Mouse (Mus musculus) ES-E14 (cell line): ENCODE data around the gene Prkab1.

Experiments
- CHD2 ChIP-seq: IDR thresholded peaks from 2 replicates; pipeline ENCODE4 v1.6.1; 2014; ENCODE audit warnings: mild to moderate bottlenecking, low read depth, low read length, inconsistent platforms
- HCFC1 ChIP-seq: IDR thresholded peaks from 2 replicates; pipeline ENCODE4 v1.6.1; 2012; ENCODE audit warnings: low read length, inconsistent platforms, borderline replicate concordance; ENCODE audit not compliant: insufficient read depth
- MAFK ChIP-seq: IDR thresholded peaks from 2 replicates; pipeline ENCODE4 v1.6.1; 2014; ENCODE audit warnings: mild to moderate bottlenecking, low read depth, low read length, inconsistent platforms; ENCODE audit not compliant: insufficient read depth
- ZC3H11A ChIP-seq: IDR thresholded peaks from 2 replicates; pipeline ENCODE4 v1.6.1; 2012; ENCODE audit warnings: low read depth, mild to moderate bottlenecking, inconsistent platforms, low read length, borderline replicate concordance
- ZNF384 ChIP-seq: IDR thresholded peaks from 2 replicates; pipeline ENCODE4 v1.6.1; 2012; ENCODE audit warnings: low read depth, low read length, inconsistent platforms

GRCm38 (mm10) chr5:115975672-115976071, 48.6 kb downstream of the Prkab1 start:
- TF ChIP-seq ZC3H11A (no peak), MAFK (no peak), ZNF384 (no peak), CHD2 (no peak), HCFC1 (no peak)
